Mouse (Mus musculus): ENCODE measurements around the gene Cux2.

DNA sequence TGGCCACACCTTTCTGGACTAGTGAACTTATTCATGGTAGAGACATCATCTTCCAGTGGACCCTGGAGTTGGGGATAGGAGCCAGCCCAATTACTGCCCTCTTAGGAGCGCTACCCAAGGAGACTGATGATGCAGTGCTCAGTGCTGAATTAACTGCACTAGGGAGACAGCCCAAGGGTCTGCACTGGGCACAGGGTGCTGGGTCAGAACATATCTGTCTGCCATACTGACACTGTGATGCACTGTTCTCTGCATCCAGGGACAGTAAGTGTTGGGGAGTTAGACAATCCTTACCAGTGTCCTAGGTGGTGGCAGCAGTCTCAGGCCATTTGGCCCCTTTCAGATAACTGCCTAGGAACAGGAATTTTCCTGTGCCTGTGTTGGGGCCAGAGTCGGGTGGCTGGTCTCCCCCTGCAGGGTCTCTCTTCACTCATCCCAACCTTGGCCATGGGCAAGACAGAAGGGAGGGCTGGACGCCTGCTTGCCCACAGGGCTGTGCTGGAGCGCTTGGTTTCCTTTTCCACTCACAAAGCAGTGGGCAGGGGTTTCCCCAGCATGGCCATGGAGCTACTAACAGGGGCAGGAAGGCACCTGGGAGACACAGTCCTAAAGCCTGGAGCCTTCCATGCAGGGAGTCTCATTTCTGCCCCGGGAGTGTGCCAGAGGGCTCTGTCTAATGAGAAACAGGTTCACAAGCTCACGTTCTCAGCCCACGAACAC lies 227.0 kb downstream of the Cux2 start:
- TF ChIP-seq CTCF (IDR thresholded peaks at IDR 0.05; ENCODE audit: borderline replicate concordance, insufficient read depth, low read depth, low read length) (no peak), POLR2A (IDR thresholded peaks at IDR 0.05; ENCODE audit: borderline replicate concordance, insufficient read depth, low read length) (no peak)

Data from cerebellum, adult 2 months (tissue).